Mouse (Mus musculus) ES-E14 (cell line): ENCODE data around the gene Gria4. TPM values are rescaled to one million over a fixed set of nuclear protein-coding genes. Genes with fewer than 3 reads are reported as not detected.

ENCODE experiments used
- DNase-seq: peaks from one replicate; pipeline ENCODE4 v3.0.0-alpha.2; 2013; ENCODE audit warnings: low read depth, low spot score
- H3K27ac ChIP-seq: 2 replicates; pipeline ENCODE4 v1.5.1; 2012; ENCODE audit warnings: low read depth, mild to moderate bottlenecking, low read length, moderate library complexity, mixed read lengths; ENCODE audit not compliant: poor library complexity, insufficient read depth, severe bottlenecking
- H3K36me3 ChIP-seq: 2 replicates; pipeline ENCODE4 v1.6.1; 2012; ENCODE audit warnings: mild to moderate bottlenecking, low read length, moderate library complexity, mixed read lengths; ENCODE audit not compliant: control insufficient read depth, poor library complexity, insufficient read depth, severe bottlenecking
- H3K4me1 ChIP-seq, 2 experiments: fragments of 150-350 bp in 1 of 2; sonication (generic) in 1 of 2; 2 replicates each; pipeline ENCODE4 v1.6.1; 2012; ENCODE audit warnings: low read length in 2 of 2, mild to moderate bottlenecking in 1 of 2, mixed read lengths in 1 of 2; ENCODE audit not compliant: control insufficient read depth in 2 of 2, insufficient read depth in 2 of 2, poor library complexity in 1 of 2
- H3K4me3 ChIP-seq, 2 experiments: fragments of 150-350 bp in 1 of 2; sonication (generic) in 1 of 2; 2 replicates each; pipeline ENCODE4 v1.5.1; 2012; ENCODE audit warnings: low read length in 2 of 2, low read depth in 1 of 2, mild to moderate bottlenecking in 1 of 2, mixed read lengths in 1 of 2; ENCODE audit not compliant: insufficient read depth in 1 of 2, poor library complexity in 1 of 2, severe bottlenecking in 1 of 2
- H3K9ac ChIP-seq: 2 replicates; pipeline ENCODE4 v1.6.1; 2012; ENCODE audit warnings: low read depth, mild to moderate bottlenecking, low read length, mixed read lengths; ENCODE audit not compliant: poor library complexity, insufficient read depth, severe bottlenecking
- H3K9me3 ChIP-seq: fragments of 150-350 bp; sonication (generic); 2 replicates; pipeline ENCODE4 v1.6.1; 2012; ENCODE audit warnings: low read depth, mild to moderate bottlenecking, low read length; ENCODE audit not compliant: control insufficient read depth, insufficient read depth
- CHD2 ChIP-seq: IDR thresholded peaks from 2 replicates; pipeline ENCODE4 v1.6.1; 2014; ENCODE audit warnings: mild to moderate bottlenecking, low read depth, low read length, inconsistent platforms
- HCFC1 ChIP-seq: IDR thresholded peaks from 2 replicates; pipeline ENCODE4 v1.6.1; 2012; ENCODE audit warnings: low read length, inconsistent platforms, borderline replicate concordance; ENCODE audit not compliant: insufficient read depth
- MAFK ChIP-seq: IDR thresholded peaks from 2 replicates; pipeline ENCODE4 v1.6.1; 2014; ENCODE audit warnings: mild to moderate bottlenecking, low read depth, low read length, inconsistent platforms; ENCODE audit not compliant: insufficient read depth
- ZC3H11A ChIP-seq: IDR thresholded peaks from 2 replicates; pipeline ENCODE4 v1.6.1; 2012; ENCODE audit warnings: low read depth, mild to moderate bottlenecking, inconsistent platforms, low read length, borderline replicate concordance
- ZNF384 ChIP-seq: IDR thresholded peaks from 2 replicates; pipeline ENCODE4 v1.6.1; 2012; ENCODE audit warnings: low read depth, low read length, inconsistent platforms
- in situ Hi-C, 2 experiments: fragments of 600-800 bp; cut with MboI; formaldehyde crosslinking; loops; one replicate each; pipeline ENCODE4 v1.15.1; 2025; ENCODE audit warnings: low sequenced_read_pairs in 2 of 2, inconsistent platforms in 1 of 2; ENCODE audit not compliant: unreplicated experiment in 2 of 2
- total RNA-seq: library from RNA; depleted of rRNA; stranded (reverse); fragments of 300-350 nt; gene quantifications from 2 replicates; pipeline ENCODE4 v1.2.3, GENCODE M21; 2012

Gene Gria4
- total RNA-seq, 1 experiment, result 1.5 TPM

DNA sequence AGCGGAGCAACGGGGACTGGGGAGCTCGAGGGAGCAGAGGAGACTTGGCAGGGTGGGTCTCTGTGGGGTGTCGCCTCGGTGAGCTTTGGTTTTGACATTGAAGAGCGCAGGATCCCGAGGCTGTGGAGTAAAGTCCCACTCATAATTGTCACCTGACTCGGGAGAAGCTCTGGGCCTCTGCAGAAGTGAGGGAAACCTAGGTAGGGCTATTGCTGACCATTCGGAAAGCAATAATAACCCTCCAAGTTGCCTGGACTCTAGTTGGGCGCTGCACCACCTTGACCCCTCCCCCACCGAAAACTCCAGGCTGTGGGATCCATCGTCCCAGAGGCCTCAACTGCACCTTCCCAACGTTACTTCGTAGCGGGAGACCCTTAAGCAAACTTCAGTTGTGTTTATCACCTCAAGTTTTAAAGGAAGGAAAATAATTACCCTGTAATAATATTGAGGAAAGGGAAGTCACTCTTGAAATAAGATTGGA, 419.4 kb downstream of the Gria4 start:
- no peaks in the 10 kb centered on the region for H3K4me1 ChIP-seq
- DNase-seq, result no peak
- TF ChIP-seq CHD2 (no peak), ZNF384 (no peak), MAFK (no peak), ZC3H11A (no peak), HCFC1 (no peak)
- in situ Hi-C loops, result no loop called here
- peak overlapping the region; percentile 59; the same call in 1 of the 2 replicates for H3K27ac ChIP-seq
- H3K9me3 ChIP-seq, result no peaks in the 10 kb centered on the region
- peak overlapping the region; percentile 96 to 97 for H3K4me3 ChIP-seq
- H3K9ac ChIP-seq, result peak overlapping the region; percentile 86
- H3K36me3 ChIP-seq, result no peaks in the 10 kb centered on the region

- TF ChIP-seq MAFK (0 out of 2 replicates have a peak, but pooled peaks have one; percentile 12), ZC3H11A (no peak), HCFC1 (no peak), CHD2 (peak; percentile 90), ZNF384 (no peak)
- no peaks in the 10 kb centered on the region for H3K4me1 ChIP-seq
- peak within 1 kb of the TSS; percentile 59; the same call in 1 of the 2 replicates for H3K27ac ChIP-seq
- DNase-seq, result peak; percentile 97
- H3K36me3 ChIP-seq, result no peaks in the 10 kb centered on the region
- H3K9ac ChIP-seq, result peak within 1 kb of the TSS; percentile 86
- in situ Hi-C loops, result no loop called here
- H3K4me3 ChIP-seq, result peak within 1 kb of the TSS; percentile 96 to 97
- H3K9me3 ChIP-seq, result no peaks in the 10 kb centered on the region
Measured at GRCm38 (mm10) chr9:4375828-4376639, 420.0 kb downstream of the Gria4 start, which contains the start of gene Msantd4. Gene Msantd4 (plus strand): TSS chr9:4376562.
